Mouse (Mus musculus) neural tube, embryonic 15.5 days (tissue): ENCODE measurements around the gene Celsr3. TPM values are rescaled to one million over a fixed set of nuclear protein-coding genes. Genes with fewer than 3 reads are reported as not detected.

Experiments
- ATAC-seq: fragments of 200-750 bp; cut with Nextera tagmentation; 2 replicates; pipeline ENCODE4 v1.8.0; 2017; ENCODE audit warnings: mild to moderate bottlenecking, moderate TSS enrichment, moderate library complexity; ENCODE audit not compliant: low FRiP score
- H3K27ac ChIP-seq: fragments of 300-500 bp; sonication (generic); replicated peaks from 2 replicates; pipeline ENCODE4 v1.5.1; 2015; ENCODE audit warnings: mild to moderate bottlenecking, inconsistent platforms
- H3K27me3 ChIP-seq: fragments of 300-500 bp; sonication (generic); replicated peaks from 2 replicates; pipeline ENCODE4 v1.6.1; 2015; ENCODE audit warnings: inconsistent platforms
- H3K36me3 ChIP-seq: fragments of 300-500 bp; sonication (generic); 2 replicates; pipeline ENCODE4 v1.6.1; 2015; ENCODE audit warnings: inconsistent platforms
- H3K4me1 ChIP-seq: fragments of 300-500 bp; sonication (generic); 2 replicates; pipeline ENCODE4 v1.6.1; 2015; ENCODE audit warnings: inconsistent platforms
- H3K4me2 ChIP-seq: fragments of 300-500 bp; sonication (generic); 2 replicates; pipeline ENCODE4 v1.6.1; 2015; ENCODE audit warnings: inconsistent platforms, mild to moderate bottlenecking, moderate library complexity
- H3K4me3 ChIP-seq: fragments of 300-500 bp; sonication (generic); replicated peaks from 2 replicates; pipeline ENCODE4 v1.5.1; 2015; ENCODE audit warnings: mild to moderate bottlenecking, inconsistent platforms
- H3K9ac ChIP-seq: fragments of 300-500 bp; sonication (generic); replicated peaks from 2 replicates; pipeline ENCODE4 v1.6.1; 2015; ENCODE audit warnings: mild to moderate bottlenecking, inconsistent platforms
- H3K9me3 ChIP-seq: fragments of 300-500 bp; sonication (generic); replicated peaks from 2 replicates; pipeline ENCODE4 v1.6.1; 2016; ENCODE audit warnings: inconsistent platforms
- WGBS: fragments of 180-500 bp; shearing (Covaris S2); methylation state at CpG from one replicate; pipeline ENCODE4 v1.1.7; 2015; ENCODE audit warnings: mixed read lengths; 5-methylcytosine and 5-hydroxymethylcytosine counted together
- polyA plus RNA-seq: library from polyadenylated mRNA; unstranded; fragments of >200 nt; fragmentation: Nextera tagmentation; extraction: Ambion mirVana; gene quantifications from 2 replicates; pipeline ENCODE4 v1.2.1, GENCODE M21; 2015

Celsr3 gene
- polyA plus RNA-seq, 1 experiment from 2014 or later: 10.8 TPM

GRCm38 (mm10) chr9:108792307-108792706 lies 33.8 kb upstream of the Celsr3 start:
- Histone ChIP-seq H3K9ac (no peak overlapping the region), H3K36me3 (peaks cover 15% of the 10 kb centered on the region), H3K4me1 (peaks cover 99% of the 10 kb centered on the region), H3K4me2 (no peak overlapping the region), H3K27me3 (no peaks in the 10 kb centered on the region), H3K4me3 (no peak overlapping the region), H3K27ac (no peak overlapping the region), H3K9me3 (no peaks in the 10 kb centered on the region)
- 93% methylated on average over 1 of the region's 1 CpGs for WGBS
- no peak for ATAC-seq

DNA sequence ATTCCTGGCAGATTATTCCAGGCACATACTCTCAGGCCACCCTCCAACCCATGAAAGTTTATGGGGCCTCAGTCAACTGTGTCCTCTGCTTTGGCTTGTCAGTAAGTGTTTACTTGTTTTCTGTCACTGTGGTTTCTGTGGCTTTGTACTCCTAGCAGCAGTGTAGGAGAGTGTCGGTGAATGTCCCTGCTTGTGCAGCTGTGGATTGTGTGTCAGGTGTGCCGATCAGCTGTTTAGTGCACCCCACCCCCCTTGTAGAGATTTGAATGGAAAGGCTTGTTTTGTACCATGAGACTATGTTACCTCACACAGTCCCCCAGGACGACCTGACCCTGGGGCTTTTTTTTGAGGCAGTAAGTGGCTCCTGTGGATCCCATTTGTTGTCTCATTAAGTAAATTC lies 33.4 kb upstream of the Celsr3 start:
- H3K9me3 ChIP-seq: no peaks in the 10 kb centered on the region
- no peaks in the 10 kb centered on the region for H3K27me3 ChIP-seq
- ATAC-seq: no peak
- no peak overlapping the region for H3K4me3 ChIP-seq
- no peak overlapping the region for H3K9ac ChIP-seq
- H3K27ac ChIP-seq: no peak overlapping the region
- H3K4me1 ChIP-seq: peaks cover 95% of the 10 kb centered on the region
- no peak overlapping the region for H3K4me2 ChIP-seq
- peaks cover 19% of the 10 kb centered on the region for H3K36me3 ChIP-seq
- WGBS: 40% methylated on average over 3 of the region's 3 CpGs

DNA sequence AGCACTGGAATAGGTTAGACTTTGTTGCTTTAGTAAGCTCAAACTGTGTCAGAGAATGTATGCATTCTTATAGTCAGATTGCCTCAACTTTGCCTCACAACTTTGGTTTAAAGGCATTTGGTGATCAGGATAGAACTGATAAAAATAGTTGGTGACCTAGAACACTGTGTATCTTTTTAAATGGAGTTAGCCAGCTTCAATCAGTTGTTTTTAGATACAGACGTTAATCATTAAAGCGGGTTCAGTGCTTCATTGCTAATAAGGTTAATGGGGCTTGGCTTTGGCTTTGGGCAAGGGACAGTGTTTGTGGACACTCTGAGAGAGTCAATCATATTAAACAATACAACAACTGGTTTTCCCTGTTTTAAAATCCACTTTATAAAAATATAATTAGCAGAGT lies 30.8 kb upstream of the Celsr3 start:
- H3K27ac ChIP-seq: no peak overlapping the region

GRCm38 (mm10) chr9:108795762-108796161 lies 30.4 kb upstream of the Celsr3 start:
- ATAC-seq: 0 out of 2 replicates have a peak, but pooled peaks have one; percentile 6
- H3K9me3 ChIP-seq: no peaks in the 10 kb centered on the region
- no peak overlapping the region for H3K4me3 ChIP-seq
- H3K4me1 ChIP-seq: peaks cover 65% of the 10 kb centered on the region
- H3K27me3 ChIP-seq: no peaks in the 10 kb centered on the region
- no peak overlapping the region for H3K9ac ChIP-seq
- H3K36me3 ChIP-seq: peaks cover 44% of the 10 kb centered on the region
- H3K4me2 ChIP-seq: peak overlapping the region; percentile 4; the same call in 1 of the 2 replicates
- WGBS: 28% methylated on average over 11 of the region's 11 CpGs
- H3K27ac ChIP-seq: peak overlapping the region; percentile 15; the same call in 1 of the 2 replicates

More for the DNA sequence above, 30.8 kb upstream of the Celsr3 start:
- Histone ChIP-seq H3K4me1 (peaks cover 70% of the 10 kb centered on the region), H3K36me3 (peaks cover 42% of the 10 kb centered on the region), H3K27me3 (no peaks in the 10 kb centered on the region), H3K9ac (no peak overlapping the region), H3K4me3 (no peak overlapping the region), H3K9me3 (no peaks in the 10 kb centered on the region), H3K4me2 (peak overlapping the region; percentile 4; the same call in 1 of the 2 replicates)
- no peak for ATAC-seq
- 39% methylated on average over 2 of the region's 2 CpGs for WGBS

GRCm38 (mm10) chr9:108796351-108796981 lies 29.7 kb upstream of the Celsr3 start:
- no peak for ATAC-seq
- Histone ChIP-seq H3K4me3 (no peak overlapping the region), H3K4me1 (peaks cover 58% of the 10 kb centered on the region), H3K36me3 (peaks cover 50% of the 10 kb centered on the region), H3K9ac (no peak overlapping the region), H3K27me3 (no peaks in the 10 kb centered on the region), H3K27ac (peak overlapping the region; percentile 15), H3K4me2 (peak overlapping the region; percentile 4; the same call in 1 of the 2 replicates), H3K9me3 (no peaks in the 10 kb centered on the region)
- 75% methylated on average over 4 of the region's 4 CpGs for WGBS

- Histone ChIP-seq H3K9ac (no peak overlapping the region), H3K27ac (no peak overlapping the region), H3K9me3 (no peaks in the 10 kb centered on the region), H3K4me2 (no peak overlapping the region), H3K27me3 (no peaks in the 10 kb centered on the region), H3K36me3 (peaks cover 60% of the 10 kb centered on the region), H3K4me3 (no peak overlapping the region), H3K4me1 (peaks cover 48% of the 10 kb centered on the region)
- WGBS: 93% methylated on average over 7 of the region's 7 CpGs
- no peak for ATAC-seq
Measured at GRCm38 (mm10) chr9:108797477-108797876, 28.6 kb upstream of the Celsr3 start.

DNA sequence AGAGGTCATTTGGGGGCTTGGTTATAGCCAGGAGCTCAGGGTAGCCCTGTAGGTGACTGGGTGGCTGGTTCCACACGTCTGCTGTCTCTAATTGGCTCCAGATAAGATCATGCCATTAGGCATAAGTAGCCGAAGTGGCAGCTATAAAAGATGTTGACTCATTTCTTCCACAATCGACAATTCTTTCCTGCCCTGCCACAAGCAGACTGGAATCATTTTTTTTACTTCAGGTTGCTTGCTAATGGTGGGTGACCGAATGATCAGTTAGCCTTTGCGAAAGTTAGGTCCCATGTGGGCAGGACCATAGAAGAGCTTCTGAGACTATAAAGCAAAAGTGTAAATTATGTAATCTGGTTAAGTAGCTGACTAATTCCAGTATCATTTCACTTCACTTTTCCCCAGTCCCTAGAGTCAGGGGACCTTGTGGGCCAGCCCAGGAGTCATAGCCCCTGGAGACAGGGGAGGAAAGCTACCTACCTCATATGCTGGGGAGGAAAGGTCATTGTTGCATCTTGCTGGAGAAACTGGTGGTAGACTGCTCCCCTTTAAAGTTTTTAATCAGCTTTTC lies 27.5 kb upstream of the Celsr3 start:
- 88% methylated on average over 5 of the region's 5 CpGs for WGBS
- Histone ChIP-seq H3K27me3 (no peaks in the 10 kb centered on the region), H3K4me3 (no peak overlapping the region), H3K9me3 (no peaks in the 10 kb centered on the region), H3K9ac (no peak overlapping the region), H3K36me3 (peaks cover 69% of the 10 kb centered on the region), H3K4me2 (no peak overlapping the region), H3K27ac (no peak overlapping the region), H3K4me1 (peaks cover 37% of the 10 kb centered on the region)
- no peak for ATAC-seq

GRCm38 (mm10) chr9:108799564-108799963 lies 26.6 kb upstream of the Celsr3 start:
- H3K4me2 ChIP-seq: no peak overlapping the region
- no peak for ATAC-seq
- peaks cover 27% of the 10 kb centered on the region for H3K4me1 ChIP-seq
- H3K9ac ChIP-seq: no peak overlapping the region
- H3K9me3 ChIP-seq: no peaks in the 10 kb centered on the region
- H3K36me3 ChIP-seq: peaks cover 79% of the 10 kb centered on the region
- 85% methylated on average over 3 of the region's 3 CpGs for WGBS
- H3K27ac ChIP-seq: no peak overlapping the region
- H3K27me3 ChIP-seq: no peaks in the 10 kb centered on the region
- no peak overlapping the region for H3K4me3 ChIP-seq

GRCm38 (mm10) chr9:108805768-108806167 lies 20.4 kb upstream of the Celsr3 start:
- H3K9ac ChIP-seq: no peak overlapping the region
- no peak overlapping the region for H3K4me3 ChIP-seq
- H3K27me3 ChIP-seq: no peaks in the 10 kb centered on the region
- peaks cover 66% of the 10 kb centered on the region for H3K36me3 ChIP-seq
- H3K9me3 ChIP-seq: no peaks in the 10 kb centered on the region
- ATAC-seq: no peak
- no peak overlapping the region for H3K27ac ChIP-seq
- peaks cover 25% of the 10 kb centered on the region for H3K4me1 ChIP-seq
- 90% methylated on average over 8 of the region's 8 CpGs for WGBS
- H3K4me2 ChIP-seq: no peak overlapping the region

DNA sequence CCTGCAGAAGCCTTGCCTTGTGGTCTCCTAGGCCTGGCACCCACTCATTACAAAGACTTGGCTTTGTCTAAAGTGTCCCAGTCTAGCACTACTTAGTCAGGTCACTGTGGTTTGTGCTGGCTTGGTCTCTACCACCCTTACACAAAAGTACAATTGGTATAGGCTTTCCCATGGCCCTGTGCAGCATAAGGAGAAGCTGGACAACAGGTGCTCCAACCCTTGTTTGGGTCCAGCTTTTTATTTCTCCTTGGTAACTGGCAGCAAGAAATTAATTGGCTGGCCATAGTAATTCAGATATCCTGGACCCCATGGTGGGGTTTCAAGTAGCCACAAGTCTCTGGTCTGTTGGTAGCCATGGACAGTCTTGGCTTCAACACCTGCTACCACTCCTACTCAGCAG lies 19.7 kb upstream of the Celsr3 start:
- Histone ChIP-seq H3K4me2 (no peak overlapping the region), H3K36me3 (peaks cover 67% of the 10 kb centered on the region), H3K4me1 (peaks cover 27% of the 10 kb centered on the region), H3K27ac (no peak overlapping the region), H3K27me3 (no peaks in the 10 kb centered on the region), H3K9me3 (no peaks in the 10 kb centered on the region), H3K4me3 (no peak overlapping the region), H3K9ac (no peak overlapping the region)
- no peak for ATAC-seq

GRCm38 (mm10) chr9:108806831-108807230 lies 19.3 kb upstream of the Celsr3 start:
- 0 out of 2 replicates have a peak overlapping the region, but pooled peaks have one; percentile 85 for H3K27ac ChIP-seq
- no peak overlapping the region for H3K4me3 ChIP-seq
- peaks cover 27% of the 10 kb centered on the region for H3K4me1 ChIP-seq
- peaks cover 67% of the 10 kb centered on the region for H3K36me3 ChIP-seq
- no peak overlapping the region for H3K9ac ChIP-seq
- H3K27me3 ChIP-seq: no peaks in the 10 kb centered on the region
- H3K9me3 ChIP-seq: no peaks in the 10 kb centered on the region
- WGBS: 88% methylated on average over 1 of the region's 1 CpGs
- H3K4me2 ChIP-seq: no peak overlapping the region
- no peak for ATAC-seq

- peaks cover 27% of the 10 kb centered on the region for H3K4me1 ChIP-seq
- no peaks in the 10 kb centered on the region for H3K27me3 ChIP-seq
- peaks cover 67% of the 10 kb centered on the region for H3K36me3 ChIP-seq
- peak overlapping the region; percentile 85; the same call in 1 of the 2 replicates for H3K27ac ChIP-seq
- H3K9ac ChIP-seq: no peak overlapping the region
- no peaks in the 10 kb centered on the region for H3K9me3 ChIP-seq
- H3K4me2 ChIP-seq: 0 out of 2 replicates have a peak overlapping the region, but pooled peaks have one; percentile 83
- 84% methylated on average over 5 of the region's 5 CpGs for WGBS
- no peak for ATAC-seq
- H3K4me3 ChIP-seq: peak overlapping the region; percentile 86; the same call in 1 of the 2 replicates
Measured at GRCm38 (mm10) chr9:108807674-108808073, 18.4 kb upstream of the Celsr3 start.
